Mouse (Mus musculus) liver, embryonic 14.5 days (tissue): ENCODE data around the gene Lat.
"Not testable (repeated sequence)": the region's sequence is repeated elsewhere in the genome, so short reads cannot be mapped to it uniquely, and the experiment has no call there.

ENCODE experiments used
- CTCF ChIP-seq: IDR thresholded peaks from 2 replicates; pipeline ENCODE4 v1.5.1; 2016; ENCODE audit warnings: antibody characterized with exemption, low read depth, control low read depth
- EP300 ChIP-seq: IDR thresholded peaks from 2 replicates; pipeline ENCODE4 v1.6.1; 2016; ENCODE audit warnings: antibody characterized with exemption, low read depth

DNA sequence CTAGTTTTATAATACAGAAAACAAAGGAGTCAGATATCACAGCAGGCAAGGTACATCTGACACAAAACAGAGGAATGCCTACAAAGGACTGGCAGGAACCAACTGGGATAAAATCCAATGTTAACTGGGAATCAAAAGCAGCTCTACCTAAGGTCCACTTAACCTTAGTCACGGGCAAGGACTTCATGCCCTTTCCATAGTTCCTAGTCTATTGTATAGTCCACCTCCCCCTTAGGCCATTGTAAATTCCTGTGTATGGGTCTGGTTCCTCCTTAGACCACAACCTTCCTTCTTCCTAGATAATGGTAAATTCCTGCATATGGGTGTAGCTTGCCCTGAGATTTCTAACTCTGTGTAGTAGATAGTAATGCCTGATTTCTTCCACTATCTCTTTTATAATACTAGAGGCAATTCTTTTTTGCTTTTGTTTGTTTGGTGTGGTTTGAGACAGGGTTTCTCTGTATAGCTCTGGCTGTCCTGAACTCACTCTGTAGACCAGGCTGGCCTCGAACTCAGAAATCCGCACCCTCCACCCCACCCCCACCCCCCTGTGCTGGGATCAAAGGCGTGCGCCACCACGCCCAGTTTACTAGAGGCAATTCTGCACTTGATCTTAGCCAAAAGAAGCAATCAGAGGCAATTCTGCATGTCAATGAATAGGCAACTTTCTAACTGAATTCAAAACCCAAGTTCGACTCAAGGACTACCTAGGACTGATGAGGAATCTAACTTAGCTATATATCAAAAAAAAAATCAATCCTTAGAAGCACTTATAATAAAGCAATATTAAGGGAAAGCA lies 22.9 kb upstream of the Lat start:
- TF ChIP-seq CTCF, EP300: not testable (repeated sequence)
